Mouse (Mus musculus) heart, postnatal 36 days (tissue): Measurements from ENCODE around the gene Rnf181. TPM values are rescaled to one million over a fixed set of nuclear protein-coding genes. Genes with fewer than 3 reads are reported as not detected.

Experiments
- DNase-seq, 2 experiments: peaks; one replicate each; pipeline ENCODE4 v3.0.0; 2021 to 2022
- intact Hi-C: fragments of 180-260 bp; cut with DNase I; formaldehyde crosslinking; loops from one replicate; pipeline ENCODE4 v1.15.1; 2025
- total RNA-seq, 2 experiments: library from RNA; stranded (reverse); gene quantifications; 2 replicates each; pipeline ENCODE4 v1.2.3; 2021

Gene Rnf181
- total RNA-seq, 2 experiments from 2014 or later = 42.8 to 47.6 TPM

DNA sequence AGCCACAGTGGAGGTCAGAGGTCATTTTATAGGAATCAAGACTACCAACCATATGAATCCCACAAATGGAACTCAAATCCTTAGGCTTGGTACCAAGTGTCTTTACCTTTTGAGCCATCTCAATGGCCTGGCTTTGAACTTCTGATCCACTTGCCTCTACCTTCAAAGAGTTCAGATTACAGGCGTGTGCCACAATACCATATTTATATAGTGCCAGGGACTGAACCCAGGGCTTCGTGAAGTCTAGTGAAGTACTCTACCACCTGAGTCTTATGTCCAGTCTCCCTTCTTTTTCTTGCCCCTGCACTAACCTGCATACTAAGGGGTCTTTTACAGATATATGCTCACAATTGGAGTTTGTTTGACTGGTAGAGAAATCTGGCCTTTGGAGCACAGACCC, 19.8 kb upstream of the Rnf181 start:
- intact Hi-C loops = no loop called here

DNA sequence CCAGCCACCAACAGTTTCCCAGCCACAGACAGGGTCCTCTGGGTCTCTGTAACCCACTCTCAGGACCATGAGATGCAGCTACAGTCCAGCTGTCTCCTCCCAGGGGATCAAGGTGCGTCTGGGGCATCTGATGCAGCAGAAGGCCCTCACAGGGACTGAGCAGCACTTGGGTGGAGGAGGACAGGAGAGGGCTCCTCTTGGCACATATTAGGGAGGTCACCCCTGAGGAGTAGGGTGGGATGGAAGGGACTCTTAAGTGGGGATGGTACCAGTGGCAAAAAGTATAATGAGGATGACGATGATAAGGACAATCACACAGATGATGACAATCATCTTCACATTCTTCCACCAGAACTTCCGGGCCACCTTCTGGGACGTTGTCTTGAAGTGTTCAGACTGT, 18.5 kb upstream of the Rnf181 start:
- intact Hi-C loops = no loop called here
- DNase-seq = no peak

More for the DNA sequence above, 19.8 kb upstream of the Rnf181 start:
- DNase-seq = no peak

DNA sequence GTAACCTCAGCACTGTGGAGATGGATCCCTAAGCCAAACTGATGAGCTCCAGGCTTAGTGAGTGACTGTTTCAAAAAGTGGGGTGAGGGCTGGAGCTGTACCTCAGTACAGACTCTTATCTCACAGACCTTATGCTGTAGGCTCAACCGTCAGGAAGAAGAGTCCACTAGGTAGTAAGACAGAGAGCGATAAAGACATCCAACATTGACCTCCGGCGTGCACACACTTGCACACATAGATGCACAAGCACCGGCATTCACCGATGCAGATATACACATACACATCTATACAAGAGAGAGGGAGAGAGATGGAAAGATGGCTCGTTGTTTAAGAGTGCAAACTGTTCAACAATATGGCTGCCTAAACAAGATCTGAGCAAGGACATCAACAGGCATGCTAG, 17.2 kb upstream of the Rnf181 start:
- intact Hi-C loops = no loop called here
- no peak for DNase-seq

DNA sequence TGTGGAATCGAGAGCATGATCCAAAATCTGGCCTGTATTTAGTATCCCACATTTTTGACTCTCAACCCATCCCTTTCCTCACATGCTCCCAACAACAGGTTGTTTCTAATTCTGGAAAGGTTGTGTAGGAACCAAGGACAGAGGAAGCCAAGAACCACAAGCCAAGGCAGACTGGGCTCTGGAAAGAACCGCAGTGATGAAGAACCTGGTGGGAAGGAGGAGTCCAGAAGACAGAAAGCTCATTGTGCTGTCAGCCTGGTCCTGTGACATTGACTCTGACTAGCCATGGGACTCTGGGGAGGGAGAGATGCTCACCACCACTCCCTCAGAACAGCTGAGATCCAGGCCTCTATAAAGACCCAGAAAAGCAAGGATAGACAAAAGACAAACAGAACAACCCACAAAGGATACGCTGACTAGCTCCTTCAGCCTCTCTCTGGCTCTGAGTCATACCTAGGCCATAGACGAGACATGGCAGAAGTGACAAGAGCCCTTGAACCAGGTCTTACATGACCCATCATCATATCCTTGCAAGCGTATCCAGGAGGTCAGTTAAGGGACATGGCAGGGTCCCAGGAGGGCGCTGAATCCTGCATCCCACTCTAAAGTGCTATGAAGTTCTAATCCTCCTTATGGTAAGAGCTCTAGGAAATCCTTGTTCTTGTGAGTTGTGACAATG, 16.5 kb upstream of the Rnf181 start:
- intact Hi-C loops = no loop called here

DNA sequence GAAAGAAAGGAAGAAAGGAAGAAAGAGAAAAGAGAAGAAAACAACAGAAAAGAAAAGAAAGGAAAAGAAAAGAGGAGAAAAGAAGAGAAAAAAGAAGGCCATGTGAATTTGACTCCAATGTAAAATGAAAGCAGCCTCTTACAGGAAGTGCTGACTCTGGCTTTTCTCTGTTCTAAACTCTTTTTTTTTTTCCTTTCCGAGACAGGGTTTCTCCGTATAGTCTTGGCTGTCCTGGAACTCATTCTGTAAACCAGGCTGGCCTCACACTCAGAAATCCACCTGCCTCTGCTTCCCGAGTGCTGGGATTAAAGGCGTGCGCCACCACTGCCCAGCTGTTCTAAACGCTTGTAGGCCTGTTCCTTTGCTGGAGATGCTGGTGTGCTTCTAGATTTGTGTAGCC, 15.7 kb upstream of the Rnf181 start:
- intact Hi-C loops = no loop called here
- no peak for DNase-seq

More for the DNA sequence above, 16.5 kb upstream of the Rnf181 start:
- no peak for DNase-seq

DNA sequence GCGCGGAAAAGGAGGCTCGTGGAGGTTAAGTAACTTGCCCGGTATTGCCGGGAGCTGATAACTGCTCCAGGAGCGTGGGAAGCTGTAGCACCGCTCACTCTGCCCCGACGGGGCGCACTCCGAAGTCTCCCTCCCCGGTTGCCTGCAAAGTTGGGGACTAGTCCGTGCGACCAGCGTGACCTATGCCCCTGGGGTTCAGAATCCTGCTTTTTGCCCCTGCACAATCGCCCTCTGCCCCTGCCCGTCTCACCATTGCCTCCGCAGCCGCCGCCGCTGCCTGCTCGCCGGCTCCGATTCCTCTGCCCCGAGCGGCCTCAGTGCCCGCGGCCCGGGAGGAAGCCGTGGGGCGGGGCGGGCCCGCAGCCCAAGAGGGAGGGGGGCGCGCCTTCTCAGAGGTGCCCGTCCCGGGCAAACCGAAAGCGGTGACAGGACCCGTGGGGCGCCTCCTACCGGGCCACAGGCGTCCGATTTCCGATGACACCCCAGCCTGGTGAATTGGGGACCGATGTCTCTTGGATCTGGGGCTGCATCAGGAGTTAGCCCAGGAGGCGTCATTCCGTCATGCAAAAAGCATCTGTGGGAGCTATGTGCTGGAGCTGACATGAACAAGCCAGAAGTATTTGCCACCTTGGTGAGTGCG, 13.5 kb upstream of the Rnf181 start, which contains the start of gene Vamp5:
TSS of gene Vamp5 (minus strand) at position 338 of the 640 bp plus-strand sequence.
- peak; percentile 85 to 89 for DNase-seq
- intact Hi-C loops = no loop called here

DNA sequence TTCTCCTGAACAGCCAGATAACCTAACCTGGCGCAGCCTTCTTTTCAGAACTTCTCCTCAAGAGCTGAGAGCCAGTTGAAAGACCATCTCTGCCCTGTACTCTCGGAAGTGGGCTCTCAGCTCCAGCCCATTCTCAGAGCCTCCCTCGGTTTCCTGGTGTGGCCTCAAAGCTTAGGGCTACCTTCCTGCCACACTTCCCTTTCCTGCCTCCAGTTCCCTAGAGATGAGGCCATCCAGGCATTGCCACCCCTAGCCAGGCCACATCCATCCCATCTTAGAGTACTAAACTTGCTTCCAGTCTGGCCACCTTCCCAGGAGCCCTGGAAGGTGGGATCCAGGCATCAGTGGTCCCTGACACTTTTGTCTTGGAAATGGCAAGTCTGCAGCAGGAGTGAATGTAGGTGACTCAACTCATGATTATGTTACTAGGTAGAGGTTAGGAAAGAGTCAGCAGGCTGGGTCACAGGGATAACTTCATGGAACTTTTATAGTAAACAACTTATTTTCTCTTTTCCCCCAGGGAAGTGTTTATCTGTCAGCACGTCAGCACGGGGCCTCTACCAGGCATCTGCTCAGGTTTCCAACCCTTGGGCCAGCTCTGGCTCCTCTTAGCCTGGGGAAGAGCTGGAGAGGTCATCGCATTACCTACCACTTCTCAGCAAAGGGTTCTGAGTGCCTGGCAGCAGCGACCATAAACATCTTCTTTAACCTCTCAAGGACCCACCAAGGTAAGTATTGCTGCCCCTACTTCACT, 12.8 kb upstream of the Rnf181 start:
- intact Hi-C loops = loop anchor here (2.0 kb wide), 1 partner anchor 17 kb away; no protein-coding TSS in a partner anchor
- DNase-seq = peak; percentile 26 to 37

DNA sequence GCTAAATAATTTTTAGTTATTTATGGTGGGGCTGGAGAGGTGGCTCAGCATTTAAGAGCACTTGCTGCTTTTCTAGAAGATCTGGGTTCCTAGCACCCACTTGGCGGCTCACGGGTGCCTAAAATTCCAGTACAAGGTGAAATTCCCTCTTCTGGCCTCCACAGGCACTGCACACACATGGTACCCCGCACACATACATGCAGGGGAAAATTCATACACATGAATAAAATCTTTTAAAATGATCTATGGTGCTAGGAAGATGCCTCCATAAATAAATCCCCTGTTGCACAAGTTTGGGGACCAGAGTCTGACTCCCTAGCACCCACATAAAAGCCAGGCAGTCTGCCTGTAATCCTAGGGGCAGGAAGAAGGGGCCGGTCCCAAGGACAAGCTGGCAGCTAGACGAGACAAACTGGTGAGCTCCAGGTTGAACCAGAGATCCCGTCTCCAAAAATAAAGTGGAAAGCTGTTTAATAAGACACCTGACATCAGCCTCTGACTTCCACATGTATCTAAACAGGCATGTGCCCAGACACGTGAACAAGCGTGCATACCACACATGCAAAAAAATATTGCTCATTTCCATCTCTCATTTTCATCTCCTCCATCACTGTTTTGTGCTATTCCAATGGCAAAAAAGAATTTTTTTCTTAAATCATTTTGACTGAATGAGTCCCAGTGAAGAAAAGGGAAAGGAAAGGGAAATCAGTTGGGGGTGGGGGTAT, 11.9 kb upstream of the Rnf181 start:
- intact Hi-C loops = loop anchor here (2.0 kb wide), 1 partner anchor 16 kb away; no protein-coding TSS in a partner anchor
- DNase-seq = peak in 1 of 2 experiments; percentile 1

DNA sequence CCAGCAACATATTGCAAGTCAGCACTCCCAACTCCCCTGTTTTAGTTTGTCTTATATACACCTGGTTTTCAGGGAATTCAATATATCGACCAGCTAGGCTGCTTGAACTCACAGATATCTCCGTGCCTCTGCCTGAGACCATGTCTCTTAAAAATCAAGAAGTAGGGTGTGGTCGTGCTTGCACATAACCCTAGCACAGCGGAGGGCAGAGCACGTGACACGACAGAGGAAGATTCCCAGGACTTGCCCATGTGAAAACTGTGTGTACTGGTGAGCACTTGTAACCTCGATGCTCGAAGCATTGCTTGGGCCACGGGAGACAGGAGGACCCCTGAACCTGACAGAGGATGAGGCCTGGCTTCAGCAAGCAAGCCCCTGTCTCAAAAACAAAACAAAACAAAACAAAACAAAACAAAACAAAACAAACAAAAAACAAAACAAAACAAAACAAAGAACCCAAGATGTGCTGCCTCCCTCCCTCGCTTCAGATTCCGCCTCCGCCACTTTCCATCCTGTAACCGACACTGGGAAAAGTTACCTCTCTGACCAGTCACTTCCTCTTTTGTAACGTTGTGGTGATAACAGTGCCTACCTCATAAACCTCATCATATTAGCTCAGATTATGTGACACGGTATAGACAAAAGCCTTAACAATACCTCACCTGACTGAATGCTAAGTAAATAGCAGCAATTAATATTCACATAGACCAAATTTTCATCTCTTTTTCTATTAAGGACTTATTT, 8.2 kb upstream of the Rnf181 start:
- DNase-seq = peak in 1 of 2 experiments; percentile 5
- intact Hi-C loops = no loop called here

DNA sequence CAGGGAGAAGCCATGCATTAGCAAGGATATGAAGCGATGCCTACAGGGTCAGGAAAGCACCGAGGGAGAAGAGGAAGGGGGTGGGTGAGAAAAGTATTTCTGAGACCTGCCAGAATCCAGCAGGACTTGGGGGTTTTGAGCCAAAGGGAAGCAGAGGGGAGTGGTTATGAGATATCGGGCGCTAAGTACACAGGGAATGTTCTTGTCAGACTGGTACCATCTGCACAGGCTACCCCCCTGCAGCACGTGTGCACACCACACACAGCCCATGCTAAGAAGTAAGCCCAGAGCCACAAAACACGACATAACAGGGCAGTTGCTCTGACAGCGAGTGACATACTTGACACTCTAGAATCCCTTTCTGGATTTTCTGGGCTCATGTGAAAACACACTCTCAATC, 7.5 kb upstream of the Rnf181 start:
- intact Hi-C loops = no loop called here
- DNase-seq = peak in 1 of 2 experiments; percentile 3

DNA sequence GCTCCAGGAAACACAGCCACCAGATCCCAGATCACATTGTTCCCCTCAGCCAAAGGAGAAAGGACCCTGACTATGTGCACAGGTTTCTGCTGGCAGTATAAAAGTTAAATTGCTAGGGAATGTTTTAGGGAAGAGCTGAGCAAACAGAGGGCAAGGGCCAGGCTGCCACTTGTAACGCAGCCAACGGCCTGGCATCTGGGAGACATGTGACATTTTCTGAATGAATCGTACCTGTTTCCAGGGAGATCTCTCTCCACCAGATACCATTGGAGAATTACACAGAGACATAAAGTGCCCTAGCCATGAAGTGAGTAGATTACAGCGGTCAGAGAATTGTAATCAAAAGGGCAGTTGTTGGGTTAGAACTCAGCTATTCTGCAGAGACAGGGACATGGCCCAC, 6.4 kb upstream of the Rnf181 start:
- intact Hi-C loops = no loop called here
- DNase-seq = no peak

DNA sequence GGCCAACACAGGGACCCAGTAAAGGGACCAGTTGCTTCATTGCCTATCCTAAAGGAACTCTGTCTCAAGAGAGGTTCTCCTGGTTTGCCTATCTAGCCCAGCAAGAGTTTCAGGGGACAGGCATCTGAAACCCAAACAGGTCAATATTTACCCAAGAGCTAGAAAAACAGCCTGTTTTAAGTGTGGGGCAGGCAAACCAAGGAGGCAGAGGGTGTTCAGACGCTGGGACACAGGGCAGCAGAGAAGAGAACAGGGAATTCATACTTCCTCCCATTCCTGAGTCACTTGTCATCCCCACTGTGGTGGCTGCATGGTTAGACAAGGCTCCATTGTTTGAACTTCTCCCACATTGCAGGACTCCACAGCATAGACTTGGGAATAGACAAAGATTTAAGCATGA, 4.8 kb upstream of the Rnf181 start:
- DNase-seq = no peak

DNA sequence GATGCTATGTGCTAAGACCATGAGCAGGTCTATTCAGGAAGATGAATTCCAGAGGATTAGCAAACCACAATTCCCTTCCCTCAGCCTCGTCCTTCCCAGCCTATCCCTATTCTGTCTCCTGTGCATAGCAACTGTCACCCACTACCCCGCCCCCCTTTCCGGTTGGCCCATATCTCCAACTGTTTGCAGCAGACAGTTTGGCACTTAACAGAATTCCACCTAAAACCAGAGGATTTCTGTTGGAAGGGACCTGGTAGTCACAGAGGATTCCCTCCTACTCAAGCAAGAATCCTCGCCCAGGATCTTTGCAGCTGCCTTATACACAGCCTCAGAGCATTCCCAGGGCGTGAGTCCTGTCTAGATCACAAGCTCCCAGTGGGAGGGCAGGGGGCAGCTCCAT, 4.4 kb upstream of the Rnf181 start:
- intact Hi-C loops = no loop called here
- no peak for DNase-seq

More for the DNA sequence above, 4.8 kb upstream of the Rnf181 start:
- intact Hi-C loops = no loop called here

DNA sequence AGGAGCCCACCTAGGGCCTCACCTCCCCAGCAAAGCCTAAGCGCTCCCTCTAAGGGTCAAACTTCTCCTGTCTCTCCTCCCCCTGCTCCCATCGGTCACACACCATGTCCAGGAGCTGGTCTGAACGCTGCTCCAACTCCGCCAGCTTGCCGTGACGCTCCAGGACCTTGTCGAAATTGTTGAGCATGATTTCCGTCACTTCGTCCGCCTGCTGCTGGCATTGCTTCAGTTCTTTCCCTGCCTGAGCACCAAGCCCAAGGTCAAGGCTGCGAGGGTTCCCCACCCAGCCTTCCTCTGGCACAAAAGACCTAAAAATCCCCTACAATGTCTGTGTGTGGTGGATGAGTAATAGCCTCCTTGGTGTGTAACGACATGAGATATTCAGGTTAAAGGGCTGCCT, 3.3 kb upstream of the Rnf181 start:
- DNase-seq = no peak
- intact Hi-C loops = no loop called here

DNA sequence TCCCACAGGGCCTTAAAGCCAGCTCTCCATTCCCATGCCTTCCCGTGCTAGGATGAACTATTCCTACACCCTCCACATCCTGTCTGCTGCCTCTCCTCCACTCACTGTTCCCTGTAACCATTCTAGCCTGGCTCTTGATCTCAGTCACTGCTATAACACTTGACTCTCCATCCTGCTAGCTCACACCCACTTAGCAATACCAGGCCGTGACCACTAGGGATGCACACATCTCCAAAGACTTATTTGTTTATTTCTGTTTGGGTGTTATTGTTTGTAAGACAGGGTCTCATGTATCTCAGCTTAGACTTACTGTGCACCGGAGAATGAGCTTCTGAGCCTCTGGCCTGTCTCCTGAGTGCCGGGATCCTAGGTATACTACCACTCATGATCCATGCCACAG, 2.8 kb upstream of the Rnf181 start:
- DNase-seq = no peak
- intact Hi-C loops = no loop called here

DNA sequence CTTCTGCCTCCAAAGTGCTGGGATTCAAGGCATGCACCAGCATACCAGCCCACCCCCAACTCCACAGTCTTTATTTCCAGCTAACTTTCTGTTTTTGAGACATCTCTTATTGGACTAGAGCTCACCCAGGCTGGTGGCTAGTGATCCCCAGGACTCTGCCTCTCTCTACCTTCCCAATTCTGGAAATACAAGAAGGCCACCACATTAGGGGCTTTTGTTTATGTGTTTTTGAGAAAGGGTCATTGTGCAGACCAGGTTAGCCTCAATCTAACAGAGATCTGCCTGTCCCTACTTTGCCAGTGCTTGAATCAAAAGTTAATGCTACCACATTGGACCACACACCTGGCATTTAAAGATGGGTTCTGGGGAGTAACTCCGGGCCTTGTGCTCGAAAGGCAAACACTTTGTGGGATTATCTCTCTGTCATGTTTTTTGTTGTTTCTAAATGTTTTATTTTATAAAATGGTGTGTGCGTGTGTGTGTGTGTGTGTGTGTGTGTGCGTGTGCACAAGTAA, 761 bp upstream of the Rnf181 start:
- intact Hi-C loops = no loop called here
- no peak for DNase-seq

DNA sequence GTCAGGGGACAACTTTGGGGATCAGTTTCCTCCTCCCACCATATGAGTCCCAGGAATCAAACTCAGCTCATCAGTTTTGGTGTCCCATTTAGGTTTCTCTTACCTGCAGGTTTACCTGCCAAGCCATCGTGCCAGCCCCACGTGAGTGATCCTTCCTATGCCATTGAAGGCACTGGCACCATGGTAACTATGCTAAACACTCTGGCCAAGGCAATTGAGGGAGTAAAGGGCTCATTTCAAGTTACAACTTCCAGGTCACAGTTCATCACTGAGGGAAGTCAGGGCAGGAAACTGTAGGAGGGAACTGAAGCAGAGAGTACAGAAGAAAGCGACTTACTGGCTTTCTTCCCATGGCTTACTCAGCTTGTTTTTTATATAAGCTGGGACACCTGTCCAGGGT, 452 bp downstream of the Rnf181 start:
- intact Hi-C loops = no loop called here
- no peak for DNase-seq

DNA sequence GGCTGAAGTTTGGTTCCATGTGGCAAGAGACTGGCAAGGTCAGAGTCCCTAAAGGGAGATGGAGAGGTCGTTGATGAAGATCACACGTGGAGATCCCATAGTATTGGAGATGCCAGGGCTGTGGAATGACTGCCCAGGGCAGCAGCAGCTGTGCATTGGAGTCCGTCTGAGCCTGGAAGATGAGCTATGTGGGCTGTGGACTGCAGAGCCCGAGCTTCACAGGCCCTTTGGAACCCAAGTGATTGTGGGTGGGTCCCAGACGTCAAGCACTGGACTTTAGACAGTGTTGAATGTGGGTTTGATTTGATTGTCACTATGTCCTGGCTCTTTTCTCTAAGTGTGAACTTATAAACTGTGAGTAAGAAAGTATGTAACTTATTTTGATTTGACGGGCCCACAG, 1.8 kb downstream of the Rnf181 start:
- intact Hi-C loops = no loop called here
- DNase-seq = no peak

DNA sequence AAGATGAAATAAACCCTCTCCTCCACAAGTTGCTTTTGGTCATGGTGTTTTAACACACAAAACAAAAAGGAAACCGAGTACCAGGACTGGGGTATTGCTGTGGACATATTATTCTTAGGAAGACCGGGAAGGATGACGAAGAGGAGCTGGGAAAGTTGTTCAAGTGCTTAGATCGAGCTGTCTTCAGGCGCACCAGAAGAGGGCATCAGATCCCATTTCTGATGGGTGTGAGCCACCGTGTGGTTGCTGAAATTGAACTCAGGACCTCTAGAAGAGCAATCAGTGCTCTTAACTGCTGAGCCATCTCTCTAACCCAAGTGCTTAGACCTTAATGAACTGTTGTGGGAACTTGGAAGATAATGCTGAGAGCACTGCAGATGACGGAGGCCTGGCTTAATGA, 2.7 kb downstream of the Rnf181 start:
- intact Hi-C loops = no loop called here
- DNase-seq = no peak
